Mouse (Mus musculus): ENCODE measurements around the gene Acsbg1.

Gene Acsbg1

DNA sequence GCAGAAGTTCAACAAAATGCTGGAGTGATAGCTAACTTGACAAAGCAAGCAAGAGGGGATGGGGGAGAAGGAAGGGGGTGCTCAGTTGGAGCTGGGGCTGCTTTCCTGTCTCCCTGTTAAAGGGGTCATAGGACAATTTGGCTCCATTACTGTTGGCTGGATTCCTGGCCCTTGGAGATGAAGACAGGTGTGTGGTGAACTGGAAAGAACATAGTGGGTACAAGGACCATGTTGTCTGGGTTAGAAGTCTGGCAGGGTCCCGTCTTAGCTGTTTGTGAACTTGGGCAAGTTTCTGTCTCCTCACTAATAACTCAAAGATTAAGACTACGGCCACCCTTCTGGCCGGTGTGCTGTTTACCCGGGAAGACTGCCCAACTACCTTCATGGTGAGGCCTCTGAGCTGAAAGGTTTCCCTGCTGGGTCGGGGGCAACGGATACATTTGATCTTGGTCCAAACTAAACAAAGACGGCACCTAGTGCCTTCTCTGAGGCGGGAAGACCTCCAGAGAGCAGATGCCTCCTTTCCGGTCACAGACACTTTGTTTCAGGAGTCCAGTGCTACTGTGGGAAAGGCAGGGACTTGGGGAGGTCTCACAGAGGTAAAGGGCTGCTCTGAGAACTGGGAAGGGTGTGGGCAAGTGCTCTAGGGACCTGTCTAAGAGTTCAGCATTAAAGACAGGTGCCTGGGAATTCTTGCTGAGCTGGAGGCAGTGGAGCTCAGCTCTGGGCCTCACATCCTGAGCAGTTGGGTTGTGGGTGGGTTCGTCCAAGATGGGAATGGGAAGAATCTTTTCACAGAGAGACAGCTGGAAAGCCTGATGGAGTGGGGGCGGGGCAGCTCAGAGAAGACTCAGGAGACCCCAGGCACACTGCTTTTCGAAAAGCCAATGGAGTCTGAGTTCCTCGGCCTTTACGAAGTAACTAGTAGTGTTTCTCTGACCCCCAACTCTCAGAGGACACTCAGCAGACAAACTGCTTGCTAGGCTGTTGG is 25.9 kb upstream of the Acsbg1 start:
- Histone ChIP-seq H3K27me3 (ENCODE audit: control insufficient read depth, insufficient read depth, low read length, poor library complexity, severe bottlenecking) (no peaks in the 10 kb centered on the region; the same call in 1 of the 2 replicates), H3K36me3 (ENCODE audit: control insufficient read depth, insufficient read depth, low read length, poor library complexity, severe bottlenecking) (no peaks in the 10 kb centered on the region)
- no peak for DNase-seq (ENCODE audit: low read depth, low spot score)

DNA sequence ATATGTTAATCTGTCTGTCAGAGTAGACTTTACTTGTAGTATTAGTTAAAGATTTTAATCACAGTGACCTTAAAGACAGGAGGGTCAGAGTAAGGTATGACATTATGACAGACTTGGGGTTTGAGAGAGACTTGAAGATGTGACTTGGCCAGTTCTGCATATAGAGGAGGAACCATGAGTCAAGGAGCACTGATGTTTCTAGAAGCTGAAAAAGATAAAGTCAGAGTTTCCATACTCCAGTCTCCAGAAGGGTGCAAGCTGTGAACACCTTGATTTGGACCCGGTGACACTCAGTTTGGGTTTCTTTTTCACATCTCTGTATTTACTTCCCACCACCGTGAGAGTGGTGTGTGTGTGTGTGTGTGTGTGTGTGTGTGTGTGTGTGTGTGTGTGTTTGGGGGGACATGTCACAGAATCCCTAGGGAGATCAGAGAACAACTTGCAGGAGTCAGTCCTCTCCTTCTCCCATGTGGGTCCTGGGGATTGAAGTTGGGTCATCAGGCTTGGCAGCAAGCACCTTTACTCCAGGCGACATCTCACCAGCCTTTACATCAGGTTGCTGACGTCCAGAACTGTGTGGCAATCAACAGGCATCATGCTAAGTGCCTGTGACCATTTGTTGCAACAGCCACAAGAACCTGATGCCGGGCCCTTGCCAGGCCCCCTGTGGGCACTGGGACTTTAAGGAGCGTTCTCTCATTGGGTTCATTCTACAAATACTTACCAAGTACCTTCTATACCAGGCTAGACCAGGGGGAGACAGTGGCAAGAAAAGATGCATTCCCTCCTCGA is 22.3 kb upstream of the Acsbg1 start:
- Histone ChIP-seq H3K27me3 (ENCODE audit: control insufficient read depth, insufficient read depth, low read length, poor library complexity, severe bottlenecking) (no peaks in the 10 kb centered on the region), H3K36me3 (ENCODE audit: control insufficient read depth, insufficient read depth, low read length, poor library complexity, severe bottlenecking) (no peaks in the 10 kb centered on the region)
- DNase-seq (ENCODE audit: low read depth, low spot score): no peak

DNA sequence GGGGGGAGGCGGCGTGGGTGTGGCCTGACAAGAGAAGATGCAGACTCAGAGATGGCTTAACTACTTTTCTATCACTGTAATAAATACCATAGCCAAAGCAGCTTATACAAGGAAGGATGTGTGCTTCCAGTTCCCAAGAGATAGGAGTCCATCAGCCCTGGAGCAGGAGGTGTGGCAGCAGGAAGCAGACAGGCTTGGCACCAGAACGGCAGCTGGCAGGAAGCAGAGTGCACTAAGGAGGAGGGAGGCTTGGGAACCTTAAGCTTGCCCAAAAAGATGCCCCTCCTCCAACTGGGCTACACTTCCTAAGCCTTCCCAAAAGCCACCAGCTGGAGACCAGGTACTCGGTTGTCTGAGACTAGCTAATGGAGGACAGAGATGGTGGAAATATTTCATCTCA is 21.2 kb upstream of the Acsbg1 start:
- Histone ChIP-seq H3K27me3 (ENCODE audit: control insufficient read depth, insufficient read depth, low read length, poor library complexity, severe bottlenecking) (no peaks in the 10 kb centered on the region), H3K36me3 (ENCODE audit: control insufficient read depth, insufficient read depth, low read length, poor library complexity, severe bottlenecking) (no peaks in the 10 kb centered on the region)
- DNase-seq (ENCODE audit: low read depth, low spot score): no peak

DNA sequence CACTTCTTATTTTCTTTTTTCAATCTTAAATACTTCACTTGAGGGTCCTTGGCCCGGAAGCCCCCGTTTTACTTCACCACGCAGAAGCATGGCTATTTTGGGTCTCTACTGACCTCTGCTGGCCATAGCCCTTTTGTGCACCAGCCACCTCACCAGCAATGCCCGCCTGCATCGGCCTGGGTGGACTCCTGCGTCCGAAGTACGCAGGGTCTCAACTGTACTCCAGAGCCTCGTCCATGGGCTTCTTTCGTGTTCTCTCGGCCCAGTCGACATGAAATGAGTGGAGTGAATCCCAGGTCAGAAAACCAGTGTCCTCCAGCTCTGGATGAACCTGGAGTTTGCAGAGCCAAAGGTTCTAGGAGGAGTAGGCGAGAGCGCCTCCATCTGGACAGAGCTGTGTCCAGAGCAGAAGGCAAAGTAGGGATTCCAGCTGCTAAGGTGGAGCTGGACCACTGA is 14.9 kb upstream of the Acsbg1 start:
- peak; percentile 62 for DNase-seq (ENCODE audit: low read depth, low spot score)
- H3K36me3 ChIP-seq (ENCODE audit: control insufficient read depth, insufficient read depth, low read length, poor library complexity, severe bottlenecking): no peaks in the 10 kb centered on the region
- no peaks in the 10 kb centered on the region for H3K27me3 ChIP-seq (ENCODE audit: control insufficient read depth, insufficient read depth, low read length, poor library complexity, severe bottlenecking)

DNA sequence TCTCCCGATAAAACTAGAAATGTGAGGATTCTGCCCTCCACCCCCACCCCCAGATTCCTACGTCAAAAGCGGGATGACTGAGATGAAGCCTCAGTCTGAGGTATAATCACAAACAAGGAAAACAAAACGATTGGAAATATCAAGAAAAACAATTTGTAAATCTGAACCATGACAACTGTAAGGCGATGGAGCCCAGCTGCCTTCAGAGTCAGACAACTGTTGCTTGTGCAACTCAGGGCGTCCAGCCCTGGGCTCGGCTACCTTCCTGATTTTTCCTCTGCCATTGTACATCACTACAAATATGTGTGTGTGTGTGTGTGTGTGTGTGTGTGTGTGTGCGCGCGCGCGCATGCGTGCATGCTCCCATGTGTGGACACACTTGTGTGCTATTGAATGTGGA is 12.2 kb upstream of the Acsbg1 start:
- no peaks in the 10 kb centered on the region for H3K27me3 ChIP-seq (ENCODE audit: control insufficient read depth, insufficient read depth, low read length, poor library complexity, severe bottlenecking)
- no peaks in the 10 kb centered on the region for H3K36me3 ChIP-seq (ENCODE audit: control insufficient read depth, insufficient read depth, low read length, poor library complexity, severe bottlenecking)

DNA sequence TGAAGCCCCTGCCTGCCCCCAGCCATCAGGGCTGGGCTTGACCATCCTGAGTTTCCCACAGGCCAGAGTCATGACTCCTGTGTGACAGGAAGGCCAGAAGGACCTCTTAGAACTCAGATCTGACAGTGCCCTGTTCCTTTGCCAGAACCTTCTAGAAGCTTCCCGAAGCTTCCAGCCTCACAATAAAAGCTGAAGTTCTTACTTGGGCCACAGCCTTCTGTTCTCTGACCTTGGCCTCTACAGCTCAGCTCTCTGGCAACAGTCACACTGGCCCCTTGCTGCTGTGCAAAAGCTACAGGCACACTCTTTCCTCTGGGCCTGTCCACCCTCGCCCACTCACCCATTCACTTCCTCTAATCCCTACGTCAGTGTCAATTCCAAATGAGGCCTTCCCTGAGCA is 10.3 kb upstream of the Acsbg1 start:
- Histone ChIP-seq H3K27me3 (ENCODE audit: control insufficient read depth, insufficient read depth, low read length, poor library complexity, severe bottlenecking) (no peaks in the 10 kb centered on the region), H3K36me3 (ENCODE audit: control insufficient read depth, insufficient read depth, low read length, poor library complexity, severe bottlenecking) (no peaks in the 10 kb centered on the region)
- DNase-seq (ENCODE audit: low read depth, low spot score): no peak

More for the DNA sequence above, 12.2 kb upstream of the Acsbg1 start:
- DNase-seq (ENCODE audit: low read depth, low spot score): no peak

DNA sequence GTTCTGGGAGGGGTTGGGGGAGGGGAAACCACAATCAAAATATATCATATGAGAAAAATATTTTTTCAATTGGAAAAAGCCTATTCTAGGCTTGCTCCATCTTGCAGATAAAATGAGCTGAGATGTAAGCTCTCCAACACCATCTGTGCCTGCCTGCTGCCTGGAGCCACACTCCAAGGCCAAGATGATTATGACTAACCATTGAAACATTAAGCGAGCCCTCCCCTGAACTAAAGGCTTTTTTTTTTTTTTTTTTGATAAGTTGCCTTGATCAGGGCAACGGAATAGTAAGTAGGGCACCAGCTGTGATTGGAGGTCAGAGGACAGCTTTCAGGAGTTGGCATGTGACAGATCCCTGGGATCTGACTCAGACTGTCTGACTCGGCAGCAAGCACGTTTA is 6.8 kb upstream of the Acsbg1 start:
- DNase-seq (ENCODE audit: low read depth, low spot score): no peak
- H3K27me3 ChIP-seq (ENCODE audit: control insufficient read depth, insufficient read depth, low read length, poor library complexity, severe bottlenecking): no peaks in the 10 kb centered on the region
- H3K36me3 ChIP-seq (ENCODE audit: control insufficient read depth, insufficient read depth, low read length, poor library complexity, severe bottlenecking): no peaks in the 10 kb centered on the region

DNA sequence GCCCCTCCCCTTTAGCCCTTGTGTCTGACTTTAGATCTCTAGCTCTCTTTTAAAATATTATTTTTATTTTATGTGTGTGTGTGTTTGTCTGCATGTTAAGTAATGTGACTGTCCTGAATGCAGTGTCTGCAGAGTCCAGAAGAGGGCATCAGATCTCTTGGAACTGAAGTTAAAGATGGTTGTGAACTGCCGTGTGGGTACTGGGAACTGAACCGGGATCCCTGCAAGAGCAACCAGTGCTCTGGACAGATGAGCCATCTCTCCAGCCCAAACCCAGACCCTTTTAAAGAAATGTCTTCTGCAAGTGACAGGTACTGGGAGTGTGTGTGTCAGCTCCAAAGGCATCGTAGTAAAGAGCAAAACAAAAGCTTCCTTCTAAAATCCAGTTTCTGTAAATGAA is 4.4 kb upstream of the Acsbg1 start:
- H3K36me3 ChIP-seq (ENCODE audit: control insufficient read depth, insufficient read depth, low read length, poor library complexity, severe bottlenecking): no peaks in the 10 kb centered on the region
- H3K27me3 ChIP-seq (ENCODE audit: control insufficient read depth, insufficient read depth, low read length, poor library complexity, severe bottlenecking): no peaks in the 10 kb centered on the region
- no peak for DNase-seq (ENCODE audit: low read depth, low spot score)

DNA sequence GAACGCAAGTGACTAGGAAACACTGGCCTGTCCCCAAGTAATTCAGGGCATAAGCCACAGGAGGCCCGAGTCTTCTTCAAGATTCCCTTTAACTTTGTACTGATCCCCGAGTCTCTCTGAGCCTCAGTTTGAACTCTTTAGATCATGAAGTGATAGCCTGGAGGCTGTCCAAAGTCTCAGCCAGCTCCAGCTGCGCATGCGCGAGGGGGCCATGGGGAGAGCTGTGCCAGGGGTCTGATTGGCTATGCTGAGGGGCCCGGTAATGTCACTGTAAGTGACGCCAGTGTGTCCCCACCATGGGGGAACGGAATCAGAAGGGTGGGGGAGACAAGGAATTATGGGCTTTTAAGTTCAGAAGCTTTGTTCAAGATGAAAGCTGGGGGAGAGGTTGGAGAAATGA is 2.7 kb upstream of the Acsbg1 start:
- DNase-seq (ENCODE audit: low read depth, low spot score): no peak
- Histone ChIP-seq H3K36me3 (ENCODE audit: control insufficient read depth, insufficient read depth, low read length, poor library complexity, severe bottlenecking) (no peaks in the 10 kb centered on the region), H3K27me3 (ENCODE audit: control insufficient read depth, insufficient read depth, low read length, poor library complexity, severe bottlenecking) (no peaks in the 10 kb centered on the region)

DNA sequence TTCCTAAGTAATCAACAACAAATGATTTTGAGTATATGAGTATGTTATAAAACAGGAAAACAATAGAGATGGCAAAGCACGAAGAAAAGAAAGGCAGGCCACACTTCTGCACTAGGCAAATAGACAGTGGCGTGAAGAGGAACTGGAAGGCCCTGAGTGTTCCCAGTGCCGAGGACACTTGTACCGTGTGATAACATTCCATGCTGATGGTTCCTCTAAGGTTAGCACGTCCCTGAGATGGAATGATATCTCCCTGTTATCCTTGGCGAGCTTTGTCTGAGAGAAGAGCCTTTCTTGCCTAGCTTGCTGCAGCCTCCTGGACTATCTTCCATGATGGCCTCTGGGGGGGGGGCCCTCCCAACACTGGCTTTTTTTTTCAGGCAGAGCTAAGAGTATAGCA is 2.9 kb downstream of the Acsbg1 start:
- Histone ChIP-seq H3K36me3 (ENCODE audit: control insufficient read depth, insufficient read depth, low read length, poor library complexity, severe bottlenecking) (no peaks in the 10 kb centered on the region), H3K27me3 (ENCODE audit: control insufficient read depth, insufficient read depth, low read length, poor library complexity, severe bottlenecking) (no peaks in the 10 kb centered on the region)
- DNase-seq (ENCODE audit: low read depth, low spot score): no peak

DNA sequence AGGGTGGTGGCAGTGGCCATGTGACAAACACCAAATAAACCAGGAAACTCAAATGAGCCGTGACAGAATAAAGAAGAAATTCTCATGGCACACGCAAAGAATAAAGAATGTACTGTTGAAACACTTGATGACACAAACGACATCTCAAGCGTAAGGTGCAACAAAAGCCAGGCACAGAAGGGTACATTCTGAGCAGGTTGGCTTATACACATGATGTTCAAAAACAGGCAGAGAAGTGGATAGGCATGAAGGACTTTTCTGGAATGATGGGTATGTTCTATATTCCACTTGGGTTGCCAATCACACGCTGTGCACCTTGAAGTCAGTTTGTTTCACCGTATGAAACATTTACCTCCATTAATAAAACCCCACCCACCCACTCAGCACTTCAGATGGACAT is 5.3 kb downstream of the Acsbg1 start:
- Histone ChIP-seq H3K27me3 (ENCODE audit: control insufficient read depth, insufficient read depth, low read length, poor library complexity, severe bottlenecking) (no peaks in the 10 kb centered on the region), H3K36me3 (ENCODE audit: control insufficient read depth, insufficient read depth, low read length, poor library complexity, severe bottlenecking) (no peaks in the 10 kb centered on the region)
- DNase-seq (ENCODE audit: low read depth, low spot score): no peak

DNA sequence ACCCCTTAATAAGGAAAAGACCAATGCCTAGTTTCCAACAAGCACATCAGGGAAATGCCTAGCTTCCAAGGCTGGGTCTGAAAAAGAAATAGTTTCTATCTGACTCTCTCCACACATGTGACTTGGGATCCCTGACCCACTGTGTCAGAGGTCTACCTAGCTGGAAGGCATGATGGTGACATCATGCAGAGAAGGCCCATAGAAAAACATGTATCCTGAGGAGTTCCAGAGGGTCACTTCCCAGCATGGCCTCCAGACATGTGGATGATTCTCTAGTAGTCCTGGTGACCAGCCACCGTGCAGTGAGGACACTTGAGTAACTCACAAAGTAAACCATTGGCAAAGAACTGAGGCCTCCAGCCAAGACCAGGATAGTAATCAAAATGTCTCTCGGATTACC is 5.8 kb downstream of the Acsbg1 start:
- H3K27me3 ChIP-seq (ENCODE audit: control insufficient read depth, insufficient read depth, low read length, poor library complexity, severe bottlenecking): no peaks in the 10 kb centered on the region
- no peaks in the 10 kb centered on the region for H3K36me3 ChIP-seq (ENCODE audit: control insufficient read depth, insufficient read depth, low read length, poor library complexity, severe bottlenecking)

DNA sequence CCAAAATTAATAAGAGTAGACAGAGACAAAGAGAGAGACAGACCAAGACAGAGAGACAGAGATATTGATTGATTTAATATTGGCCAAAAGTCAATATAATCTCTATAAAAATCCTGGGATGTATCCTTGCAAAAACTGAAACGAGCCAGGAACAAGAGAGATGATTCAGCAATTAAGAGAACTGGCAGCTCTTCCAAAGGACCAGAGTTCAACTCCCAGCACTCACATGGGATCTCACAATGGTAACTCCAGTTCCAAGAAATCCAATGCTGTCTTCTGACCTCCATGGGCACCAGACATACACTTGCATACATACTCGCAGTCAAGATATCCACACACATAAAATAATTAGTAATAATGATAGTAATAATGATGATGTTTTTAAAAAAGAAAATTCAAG is 8.9 kb downstream of the Acsbg1 start:
- H3K27me3 ChIP-seq (ENCODE audit: control insufficient read depth, insufficient read depth, low read length, poor library complexity, severe bottlenecking): no peaks in the 10 kb centered on the region
- no peaks in the 10 kb centered on the region for H3K36me3 ChIP-seq (ENCODE audit: control insufficient read depth, insufficient read depth, low read length, poor library complexity, severe bottlenecking)
- DNase-seq (ENCODE audit: low read depth, low spot score): no peak

More for the DNA sequence above, 5.8 kb downstream of the Acsbg1 start:
- no peak for DNase-seq (ENCODE audit: low read depth, low spot score)

DNA sequence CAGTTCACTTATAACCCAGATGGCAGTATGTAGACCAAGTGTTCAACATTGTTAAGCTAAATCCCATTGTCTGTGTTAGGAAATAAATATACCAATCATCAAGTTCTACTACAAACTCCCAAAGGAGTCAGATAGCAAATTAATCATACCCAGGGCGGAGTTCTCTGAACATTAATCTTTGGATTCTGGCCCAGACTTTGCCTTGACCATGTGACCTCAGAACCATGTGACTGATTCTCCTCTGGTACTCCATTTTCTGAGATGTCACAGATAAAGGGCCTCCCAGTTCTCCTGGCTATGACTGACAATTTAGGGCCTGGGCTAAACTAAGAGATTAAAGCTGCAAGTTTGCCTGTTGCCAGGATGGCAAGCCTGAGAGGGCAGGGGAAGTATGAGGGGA is 12.3 kb downstream of the Acsbg1 start:
- no peaks in the 10 kb centered on the region for H3K27me3 ChIP-seq (ENCODE audit: control insufficient read depth, insufficient read depth, low read length, poor library complexity, severe bottlenecking)
- no peaks in the 10 kb centered on the region for H3K36me3 ChIP-seq (ENCODE audit: control insufficient read depth, insufficient read depth, low read length, poor library complexity, severe bottlenecking)
- no peak for DNase-seq (ENCODE audit: low read depth, low spot score)

DNA sequence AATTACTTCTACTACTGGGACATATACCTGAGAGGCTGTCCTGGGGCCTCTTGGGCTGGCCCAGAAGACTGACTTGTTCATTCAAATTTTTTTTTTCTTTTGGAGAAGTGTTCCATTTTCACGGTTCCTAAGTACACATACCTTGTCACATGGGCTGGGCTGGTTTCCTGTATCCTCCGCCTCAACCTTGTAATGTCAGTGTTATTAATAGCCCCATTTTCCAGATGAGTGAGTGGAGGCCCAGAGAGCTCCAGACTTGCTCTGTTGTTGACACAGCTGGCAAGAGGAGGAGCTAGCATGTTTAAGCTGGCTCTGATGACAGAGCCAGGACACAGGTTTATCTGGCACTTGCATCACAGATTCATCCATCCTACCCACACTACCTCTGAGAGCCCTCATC is 14.2 kb downstream of the Acsbg1 start:
- Histone ChIP-seq H3K36me3 (ENCODE audit: control insufficient read depth, insufficient read depth, low read length, poor library complexity, severe bottlenecking) (no peaks in the 10 kb centered on the region), H3K27me3 (ENCODE audit: control insufficient read depth, insufficient read depth, low read length, poor library complexity, severe bottlenecking) (no peaks in the 10 kb centered on the region)
- DNase-seq (ENCODE audit: low read depth, low spot score): peak; percentile 6
